Mouse (Mus musculus) forebrain, embryonic 12.5 days (tissue): ENCODE measurements at regions not wholly inside any gene's neighbourhood (a gene's known extent, or its start where the extent isn't known, plus 50 kb on each side); places are given as distances from the start of the nearest gene placed in this dataset.
"Not testable (repeated sequence)": the region's sequence is repeated elsewhere in the genome, so short reads cannot be mapped to it uniquely, and the experiment has no call there.

Experiments used
- ATAC-seq: fragments of 200-750 bp; cut with Nextera tagmentation; 2 replicates; pipeline ENCODE4 v1.8.0; 2017; ENCODE audit warnings: moderate TSS enrichment; ENCODE audit not compliant: low FRiP score
- H3K27ac ChIP-seq: fragments of 300-500 bp; sonication (generic); 2 replicates; pipeline ENCODE4 v1.5.1; 2016; ENCODE audit warnings: mild to moderate bottlenecking
- H3K27me3 ChIP-seq: fragments of 300-500 bp; sonication (generic); 2 replicates; pipeline ENCODE4 v1.6.1; 2016; ENCODE audit warnings: mild to moderate bottlenecking
- H3K36me3 ChIP-seq: fragments of 300-500 bp; sonication (generic); replicated peaks from 2 replicates; pipeline ENCODE4 v1.6.1; 2016; ENCODE audit warnings: mild to moderate bottlenecking
- H3K4me1 ChIP-seq: fragments of 300-500 bp; sonication (generic); 2 replicates; pipeline ENCODE4 v1.6.1; 2016
- H3K4me2 ChIP-seq: fragments of 300-500 bp; sonication (generic); 2 replicates; pipeline ENCODE4 v1.6.1; 2016; ENCODE audit warnings: mild to moderate bottlenecking, moderate library complexity
- H3K4me3 ChIP-seq: fragments of 300-500 bp; sonication (generic); replicated peaks from 2 replicates; pipeline ENCODE4 v1.5.1; 2016; ENCODE audit warnings: mild to moderate bottlenecking
- H3K9ac ChIP-seq: fragments of 300-500 bp; sonication (generic); 2 replicates; pipeline ENCODE4 v1.6.1; 2016; ENCODE audit warnings: mild to moderate bottlenecking
- H3K9me3 ChIP-seq: fragments of 300-500 bp; sonication (generic); 2 replicates; pipeline ENCODE4 v1.6.1; 2016
- WGBS: fragments of 180-500 bp; shearing (Covaris S2); methylation state at CpG from one replicate; pipeline ENCODE4 v1.1.7; 2016; 5-methylcytosine and 5-hydroxymethylcytosine counted together

DNA sequence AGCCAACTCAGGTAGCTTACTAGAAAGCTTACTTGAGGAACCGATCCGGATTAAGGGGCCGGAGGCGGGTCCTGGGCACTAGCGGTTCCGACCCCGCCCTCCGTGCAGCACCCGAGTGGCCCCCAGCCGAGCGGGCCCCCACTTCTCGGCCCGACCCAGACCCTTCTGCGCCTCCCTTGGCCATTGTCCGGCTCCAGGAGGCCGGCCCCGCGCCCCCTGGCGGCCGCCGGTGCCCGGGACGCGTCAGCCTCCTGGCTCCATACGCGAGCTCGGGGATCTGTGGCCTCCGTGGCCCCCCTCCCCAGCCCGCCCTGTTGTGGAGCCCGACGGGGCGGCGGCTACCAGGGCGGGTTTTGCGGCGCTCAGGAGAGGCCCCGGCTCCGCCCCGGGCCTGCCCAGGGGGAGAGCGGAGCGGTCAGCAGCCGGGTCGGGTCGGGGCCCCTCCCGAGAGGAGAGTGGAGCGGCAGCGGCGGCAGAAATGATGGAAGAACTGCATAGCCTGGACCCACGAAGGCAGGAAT is 94.3 kb upstream of the Zfp986 start:
- 2% methylated on average over 33 of the region's 49 CpGs for WGBS
- H3K9me3 ChIP-seq, H3K27ac ChIP-seq, H3K9ac ChIP-seq, H3K4me1 ChIP-seq, H3K36me3 ChIP-seq, H3K27me3 ChIP-seq: not testable (repeated sequence)
- H3K4me3 ChIP-seq, result peak overlapping the region; percentile 26
- peak; percentile 89 for ATAC-seq
- peak overlapping the region; percentile 42 for H3K4me2 ChIP-seq

DNA sequence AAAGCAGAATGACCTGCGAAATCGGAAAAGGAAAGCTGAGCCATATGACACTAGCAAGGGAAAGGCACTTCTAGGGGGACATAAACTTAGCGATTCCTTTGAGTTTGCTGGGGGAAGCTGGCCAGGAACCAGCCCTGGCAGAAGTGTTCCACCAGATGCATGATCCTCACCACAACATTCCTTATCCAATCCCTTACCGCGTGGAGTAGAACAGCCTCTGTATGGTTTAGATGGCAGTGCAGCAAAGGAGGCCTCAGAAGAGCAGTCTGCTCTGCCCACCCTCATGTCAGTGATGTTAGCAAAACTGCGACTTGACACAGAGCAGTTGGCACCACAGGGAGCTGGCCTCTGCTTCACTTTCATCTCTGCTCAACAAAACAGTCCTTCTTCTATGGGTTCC is 93.7 kb upstream of the Zfp986 start:
- WGBS, result 47% methylated on average over 3 of the region's 6 CpGs
- not testable (repeated sequence) for H3K36me3 ChIP-seq, H3K4me2 ChIP-seq, H3K27ac ChIP-seq, H3K9ac ChIP-seq, H3K4me1 ChIP-seq, H3K27me3 ChIP-seq, ATAC-seq, H3K4me3 ChIP-seq, H3K9me3 ChIP-seq

DNA sequence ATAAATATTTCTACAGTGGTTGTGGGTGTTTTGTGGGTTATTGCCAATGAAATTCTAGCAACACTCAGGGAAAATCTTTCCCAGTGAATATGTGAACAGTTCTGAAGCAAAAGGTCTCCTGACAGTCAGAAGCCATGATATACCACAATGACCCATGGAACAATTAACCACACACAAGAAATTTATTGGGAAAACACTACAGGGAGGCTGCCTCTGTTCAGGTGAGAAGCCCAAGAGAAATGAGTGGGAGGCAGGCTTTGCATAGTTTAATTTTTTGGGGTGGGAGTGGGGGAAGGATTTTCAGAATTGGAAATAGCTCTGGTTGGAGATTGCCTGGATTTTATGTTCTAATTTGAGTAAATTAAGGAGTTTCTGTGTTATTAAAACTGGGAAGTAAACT is 92.1 kb upstream of the Zfp986 start:
- not testable (repeated sequence) for H3K4me2 ChIP-seq, H3K4me1 ChIP-seq, H3K27me3 ChIP-seq, H3K36me3 ChIP-seq, H3K9ac ChIP-seq, H3K27ac ChIP-seq, H3K9me3 ChIP-seq, H3K4me3 ChIP-seq
- ATAC-seq, result 0 out of 2 replicates have a peak, but pooled peaks have one; percentile 11

DNA sequence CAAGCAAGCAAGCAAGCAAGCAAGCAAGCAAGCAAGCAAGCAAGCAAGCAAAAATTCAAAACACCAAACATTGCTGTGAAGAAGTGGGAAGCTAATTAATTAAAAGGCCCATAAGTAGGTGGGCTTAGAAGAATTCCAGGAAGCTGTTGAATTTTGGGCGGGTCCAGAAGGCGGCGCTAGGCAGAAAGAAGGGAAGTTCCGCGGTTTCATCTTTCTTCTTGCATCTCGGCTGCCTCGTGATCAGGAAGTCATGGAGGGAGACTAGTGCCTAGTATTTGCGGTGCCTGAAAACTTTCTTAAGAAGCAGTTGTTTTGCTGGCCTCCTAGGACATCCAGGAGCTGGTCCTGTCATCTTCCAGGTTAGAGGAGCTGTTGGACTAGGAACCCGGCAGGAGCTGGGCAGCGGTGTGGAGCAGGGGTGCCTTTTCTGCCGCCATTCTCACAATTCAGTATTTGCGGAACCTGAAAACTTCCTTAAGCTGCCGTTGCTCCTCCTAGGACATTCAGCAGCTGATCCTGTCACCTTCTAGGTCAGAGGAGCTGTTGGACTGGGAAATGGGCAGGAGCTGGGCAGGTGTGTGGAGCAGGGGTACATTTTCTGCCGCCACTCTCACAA is 87.2 kb upstream of the Zfp986 start:
- no CpG with 5 or more reads among the region's 14 CpGs for WGBS
- H3K4me2 ChIP-seq, H3K27me3 ChIP-seq, H3K4me3 ChIP-seq, H3K4me1 ChIP-seq, H3K9me3 ChIP-seq, H3K9ac ChIP-seq, H3K36me3 ChIP-seq, ATAC-seq, H3K27ac ChIP-seq: not testable (repeated sequence)

DNA sequence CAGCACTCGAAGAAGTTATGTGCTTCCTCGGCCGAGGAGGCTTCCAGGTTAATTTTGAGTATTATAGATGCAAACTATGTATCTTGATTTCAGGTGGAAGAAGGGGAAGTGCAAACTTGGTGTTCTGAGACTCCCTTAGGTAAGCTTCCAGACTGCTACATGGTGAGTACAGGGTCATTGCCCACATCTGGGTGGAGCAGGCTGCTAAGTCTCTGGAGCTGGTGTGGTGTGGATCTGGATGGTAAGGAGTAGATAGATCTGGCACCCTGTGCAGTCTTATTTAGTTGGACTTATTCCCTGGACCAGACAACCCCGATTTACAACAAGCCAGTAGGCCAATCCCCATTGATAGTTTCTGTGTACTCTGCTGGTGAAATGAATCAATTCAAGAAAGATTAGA is 53.9 kb upstream of the Zfp986 start:
- H3K27me3 ChIP-seq, H3K9ac ChIP-seq, H3K4me1 ChIP-seq, H3K27ac ChIP-seq, H3K36me3 ChIP-seq, H3K9me3 ChIP-seq, ATAC-seq, H3K4me3 ChIP-seq, H3K4me2 ChIP-seq: not testable (repeated sequence)
- WGBS, result no CpG with 5 or more reads among the region's 4 CpGs
